Mouse (Mus musculus) thymus, adult 2 months (tissue): ENCODE results near the gene Sstr1.

Source experiments
- CTCF ChIP-seq: fragments of 200-500 bp; IDR thresholded peaks from 2 replicates; pipeline ENCODE4 v1.5.1; 2012; ENCODE audit warnings: mild to moderate bottlenecking, control low read depth, low read length, moderate library complexity, borderline replicate concordance; ENCODE audit not compliant: control insufficient read depth, poor library complexity, insufficient read depth; ENCODE audit errors: extremely low read depth
- POLR2A ChIP-seq: fragments of 200-500 bp; IDR thresholded peaks from 2 replicates; pipeline ENCODE4 v1.6.1; 2012; ENCODE audit warnings: mild to moderate bottlenecking, low read length, control low read depth, moderate library complexity; ENCODE audit not compliant: control insufficient read depth, poor library complexity, insufficient read depth; ENCODE audit errors: extremely low read depth

GRCm38 (mm10) chr12:58219078-58219477 is 7.5 kb downstream of the Sstr1 start:
- no peak for TF ChIP-seq POLR2A
- no peak for TF ChIP-seq CTCF
